Mouse (Mus musculus) ES-Bruce4 (cell line): ENCODE results near the gene Lef1.

ENCODE experiments used
- CTCF ChIP-seq: IDR thresholded peaks from one replicate; pipeline ENCODE4 v1.8.1; 2011; ENCODE audit warnings: low read depth, low read length
- POLR2A ChIP-seq: IDR thresholded peaks from one replicate; pipeline ENCODE4 v1.8.1; 2011; ENCODE audit warnings: low read length; ENCODE audit not compliant: insufficient read depth

- no peak for TF ChIP-seq CTCF
- TF ChIP-seq POLR2A = no peak
Observed at GRCm38 (mm10) chr3:131106451-131107291, 3.6 kb upstream of the Lef1 start.
